Mouse (Mus musculus) ovary, postnatal 14 days (tissue): ENCODE results near the gene Capn2.

Experiments
- DNase-seq: peaks from one replicate; pipeline ENCODE4 v3.0.0; 2022; ENCODE audit warnings: low spot score

The Capn2 gene

DNA sequence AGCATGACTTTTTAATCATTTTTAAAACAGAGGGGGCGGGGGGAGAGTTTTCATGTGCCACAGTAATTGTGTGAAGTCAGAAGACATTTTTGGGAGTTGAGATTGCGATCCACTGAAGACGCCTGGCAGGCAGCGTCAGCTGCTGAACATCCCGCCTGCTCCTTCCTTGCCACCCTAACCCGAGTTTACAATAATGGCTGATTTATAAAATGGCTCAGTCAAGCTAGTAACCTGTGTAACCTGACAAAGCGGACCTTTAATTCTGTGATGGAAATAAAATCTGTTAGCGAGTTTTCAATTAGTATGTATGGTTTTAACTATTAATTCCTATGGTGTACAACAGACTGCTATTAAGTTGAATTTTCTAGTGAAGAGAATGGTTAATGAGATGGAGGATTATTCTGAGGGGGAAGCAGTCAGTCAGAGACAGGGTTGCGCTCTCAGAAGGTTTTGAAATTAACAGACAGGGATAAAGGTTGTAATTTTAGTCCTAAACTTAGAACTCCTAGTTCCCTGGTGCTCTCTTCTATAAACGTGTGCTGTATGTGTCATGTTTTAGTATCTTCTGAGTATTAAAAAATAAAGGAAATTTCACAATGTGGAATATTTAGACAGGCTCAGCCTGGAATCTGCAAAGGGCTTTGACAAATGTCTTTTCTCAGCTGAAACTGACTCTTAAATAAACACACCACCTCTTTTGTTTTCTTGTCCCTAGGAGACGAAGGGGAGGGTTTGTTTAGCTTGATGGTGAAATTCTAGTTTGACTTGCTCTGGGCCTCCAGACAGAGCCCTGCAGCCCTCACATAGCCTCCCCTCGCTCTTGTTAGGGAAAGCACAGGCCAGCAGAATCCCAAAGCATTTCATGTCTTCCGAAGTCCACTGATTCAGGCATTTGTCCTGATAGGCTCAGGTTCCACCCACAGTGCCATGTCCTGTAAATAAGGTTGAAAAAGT is 56.8 kb downstream of the Capn2 start:
- DNase-seq: no peak

DNA sequence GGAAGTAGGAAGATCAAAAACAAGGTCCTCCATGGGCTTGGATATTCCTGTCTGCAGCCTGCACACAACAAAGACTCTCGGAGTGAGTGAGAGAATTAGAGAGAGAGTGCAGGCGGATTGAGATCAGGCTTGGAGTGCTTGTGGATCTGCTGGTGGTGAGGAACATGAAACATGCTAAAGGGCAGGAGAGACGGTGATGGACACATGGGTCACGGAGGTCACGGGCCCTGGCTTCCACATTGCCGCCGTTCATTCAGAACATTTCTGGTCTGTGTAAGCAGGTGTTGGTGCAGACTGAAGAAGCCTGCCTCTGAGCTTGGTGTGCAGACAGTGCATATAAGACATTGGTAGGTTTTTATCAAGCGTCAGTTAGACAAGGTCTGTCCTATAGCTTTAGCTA is 58.0 kb downstream of the Capn2 start:
- DNase-seq: no peak

- no peak for DNase-seq
Observed at GRCm38 (mm10) chr1:182458556-182458955, 58.9 kb downstream of the Capn2 start.

DNA sequence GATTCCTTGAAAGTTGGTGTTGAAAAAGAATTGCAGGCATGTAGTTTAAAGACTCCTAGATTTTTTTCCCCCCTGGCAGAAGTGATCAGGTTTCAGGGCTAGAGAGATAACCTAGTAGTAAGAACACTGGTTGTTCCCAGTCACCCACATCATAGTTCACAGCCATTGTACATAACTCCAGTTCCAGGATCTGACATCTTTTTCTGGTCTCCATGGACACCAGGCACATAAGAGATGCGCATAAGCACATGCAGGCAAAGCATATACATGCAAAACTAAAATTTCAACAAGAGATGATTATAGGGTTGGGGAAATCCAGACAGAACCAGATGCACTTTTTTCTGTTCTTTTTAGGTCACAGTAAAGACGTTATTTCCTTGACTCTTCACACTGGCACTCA is 62.3 kb downstream of the Capn2 start:
- DNase-seq: no peak

DNA sequence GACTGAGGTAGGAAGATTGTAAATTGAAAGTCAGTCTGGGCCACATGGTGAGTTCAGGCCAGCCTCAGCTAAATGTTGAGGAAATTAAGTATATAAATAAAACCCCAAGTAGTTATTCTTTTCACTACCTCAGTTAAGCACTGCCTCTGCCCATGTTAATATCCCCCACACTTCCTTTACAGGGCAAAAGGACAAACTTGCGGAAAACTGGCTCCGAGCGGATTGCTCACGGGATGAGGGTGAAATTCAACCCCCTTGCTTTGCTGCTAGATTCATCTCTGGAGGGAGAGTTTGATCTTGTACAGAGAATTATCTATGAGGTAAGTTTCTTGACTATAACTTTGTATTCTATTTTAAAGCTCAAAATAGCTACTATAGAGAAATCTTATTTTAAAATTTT is 64.9 kb downstream of the Capn2 start:
- no peak for DNase-seq

GRCm38 (mm10) chr1:182448276-182449035 is 69.0 kb downstream of the Capn2 start:
- DNase-seq: no peak

- no peak for DNase-seq
Observed at GRCm38 (mm10) chr1:182444116-182444515, 73.3 kb downstream of the Capn2 start.

- no peak for DNase-seq
Observed at GRCm38 (mm10) chr1:182441791-182442473, 75.5 kb downstream of the Capn2 start.

- DNase-seq: peak; percentile 73
Observed at GRCm38 (mm10) chr1:182439546-182440222, 77.7 kb downstream of the Capn2 start.

DNA sequence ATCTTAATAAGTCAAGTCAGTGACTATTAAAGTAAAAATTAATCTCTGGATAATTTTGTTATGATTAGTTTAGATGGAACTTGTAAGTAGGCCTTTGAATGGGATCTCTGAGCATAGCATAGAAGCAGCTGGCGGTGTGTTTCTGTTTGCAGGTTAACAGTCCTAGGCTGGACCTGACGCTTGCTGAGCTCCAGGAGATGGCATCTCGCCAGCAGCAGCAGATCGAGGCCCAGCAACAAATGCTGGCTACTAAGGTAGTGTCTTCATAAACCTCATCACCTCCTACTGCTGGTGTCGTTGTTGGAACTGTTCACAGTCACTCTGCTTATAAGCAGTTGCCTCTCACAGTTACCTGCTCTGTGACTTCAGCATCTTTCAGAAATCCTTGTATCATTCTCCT is 80.7 kb downstream of the Capn2 start:
- DNase-seq: no peak

GRCm38 (mm10) chr1:182432059-182432458 is 85.3 kb downstream of the Capn2 start:
- no peak for DNase-seq

- no peak for DNase-seq
Observed at GRCm38 (mm10) chr1:182430676-182431075, 86.7 kb downstream of the Capn2 start.

GRCm38 (mm10) chr1:182429826-182430225 is 87.6 kb downstream of the Capn2 start:
- no peak for DNase-seq

GRCm38 (mm10) chr1:182427426-182427825 is 90.0 kb downstream of the Capn2 start:
- DNase-seq: peak; percentile 22

- no peak for DNase-seq
Observed at GRCm38 (mm10) chr1:182426444-182426843, 91.0 kb downstream of the Capn2 start.

- DNase-seq: no peak
Observed at GRCm38 (mm10) chr1:182425176-182425575, 92.2 kb downstream of the Capn2 start.

DNA sequence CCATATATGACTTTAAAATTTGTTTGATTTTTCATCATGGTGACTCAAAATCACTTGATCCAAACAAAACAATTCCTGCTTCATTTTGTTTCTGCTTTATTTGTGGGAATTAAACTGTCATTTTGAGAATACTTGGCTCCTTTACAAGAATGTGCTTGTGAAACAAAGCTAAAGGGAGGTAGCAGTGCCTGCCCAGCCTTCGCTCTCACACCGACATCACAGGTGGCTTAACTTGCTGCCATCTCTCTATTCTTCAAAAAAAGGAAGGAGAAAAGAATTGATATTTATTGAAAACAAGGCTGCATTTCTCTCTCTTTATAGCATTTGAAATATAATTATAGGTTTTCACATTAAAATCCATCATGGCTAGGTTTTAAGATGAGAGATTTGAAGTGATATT is 93.1 kb downstream of the Capn2 start:
- DNase-seq: no peak

GRCm38 (mm10) chr1:182419481-182419880 is 97.9 kb downstream of the Capn2 start:
- DNase-seq: no peak
